Mouse (Mus musculus) CH12.LX (cell line): ENCODE results near the gene Slc5a11.

Experiments used
- BHLHE40 ChIP-seq: IDR thresholded peaks from 2 replicates; pipeline ENCODE4 v1.6.1; 2011; ENCODE audit warnings: mild to moderate bottlenecking, low read depth, low read length, improper control_type of control experiment
- CTCF ChIP-seq, 2 experiments: IDR thresholded peaks in 1 of 2; conservative IDR thresholded peaks in 1 of 2; 2 replicates each; pipeline ENCODE4 v1.5.1; 2011 to 2012; ENCODE audit warnings: low read depth in 2 of 2, low read length in 2 of 2, improper control_type of control experiment in 1 of 2, inconsistent platforms in 1 of 2, mild to moderate bottlenecking in 1 of 2, moderate library complexity in 1 of 2
- E2F4 ChIP-seq: IDR thresholded peaks from 2 replicates; pipeline ENCODE4 v1.6.1; 2011; ENCODE audit warnings: low read depth, low read length, improper control_type of control experiment; ENCODE audit not compliant: insufficient replicate concordance
- ELF1 ChIP-seq: IDR thresholded peaks from 2 replicates; pipeline ENCODE4 v1.6.1; 2014; ENCODE audit warnings: low read depth, mild to moderate bottlenecking, inconsistent platforms, low read length, improper control_type of control experiment
- EP300 ChIP-seq: IDR thresholded peaks from 2 replicates; pipeline ENCODE4 v1.6.1; 2011; ENCODE audit warnings: low read length, improper control_type of control experiment
- JUND ChIP-seq: conservative IDR thresholded peaks from 2 replicates; pipeline ENCODE4 v1.6.1; 2011; ENCODE audit warnings: low read depth, low read length, improper control_type of control experiment
- MXI1 ChIP-seq: IDR thresholded peaks from 2 replicates; pipeline ENCODE4 v1.6.1; 2011; ENCODE audit warnings: mild to moderate bottlenecking, low read depth, low read length, improper control_type of control experiment
- POLR2A ChIP-seq: IDR thresholded peaks from 2 replicates; pipeline ENCODE4 v1.6.1; 2011; ENCODE audit warnings: low read depth, mild to moderate bottlenecking, improper control_type of control experiment, low read length
- TBP ChIP-seq: conservative IDR thresholded peaks from 2 replicates; pipeline ENCODE4 v1.6.1; 2011; ENCODE audit warnings: low read depth, low read length, improper control_type of control experiment
- USF2 ChIP-seq: conservative IDR thresholded peaks from 2 replicates; pipeline ENCODE4 v1.6.1; 2011; ENCODE audit warnings: low read depth, low read length, improper control_type of control experiment

DNA sequence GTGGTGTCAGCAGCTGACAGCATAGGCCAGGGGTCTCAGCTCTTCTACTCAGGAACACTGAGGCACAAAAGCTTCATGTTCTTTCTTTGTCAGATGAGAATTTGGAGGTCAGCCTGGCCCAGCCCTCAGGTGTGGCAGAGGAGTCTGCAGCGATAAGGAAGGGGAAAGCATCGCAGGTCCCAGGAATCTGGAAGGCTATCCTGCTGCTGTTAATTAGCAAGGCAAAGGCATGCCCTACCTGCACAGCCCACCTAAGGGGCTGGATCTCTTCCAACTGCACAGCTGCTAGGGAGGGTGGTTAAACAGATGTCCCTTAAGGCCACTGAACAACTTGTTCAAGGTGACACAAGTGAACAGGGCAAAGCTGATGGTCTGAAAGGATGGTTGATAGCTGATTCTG lies 558 bp downstream of the Slc5a11 start:
- TF ChIP-seq ELF1 (no peak), MXI1 (no peak), TBP (no peak), USF2 (no peak), EP300 (no peak), CTCF (conservative IDR thresholded peaks at IDR 0.05 in 1 of 2, IDR thresholded peaks at IDR 0.05 in 1 of 2; ENCODE audit: low read depth in 2 of 2, low read length in 2 of 2) (no peak), E2F4 (no peak), BHLHE40 (no peak), JUND (no peak), POLR2A (no peak)
